Mouse (Mus musculus) spleen, adult 2 months (tissue): Measurements from ENCODE around the gene Rab40c. TPM values are rescaled to one million over a fixed set of nuclear protein-coding genes. Genes with fewer than 3 reads are reported as not detected.
A peak's percentile ranks its signal among the peaks of the same experiment; 100 is the strongest.

Experiments
- DNase-seq, 2 experiments: peaks; one replicate each; pipeline versions ENCODE4 v3.0.0 to v3.0.0-alpha.2; 2012 to 2021; ENCODE audit warnings: low spot score in 2 of 2, low read depth in 1 of 2
- H3K27ac ChIP-seq: fragments of 200-500 bp; 2 replicates; pipeline ENCODE4 v1.5.1; 2012; ENCODE audit warnings: low read length, inconsistent platforms; ENCODE audit not compliant: insufficient read depth
- H3K27me3 ChIP-seq: fragments of 200-500 bp; 2 replicates; pipeline ENCODE4 v1.6.1; 2012; ENCODE audit warnings: mild to moderate bottlenecking, moderate library complexity, low read length, inconsistent platforms; ENCODE audit not compliant: control insufficient read depth, insufficient read depth
- H3K36me3 ChIP-seq: fragments of 200-500 bp; 2 replicates; pipeline ENCODE4 v1.6.1; 2012; ENCODE audit warnings: mild to moderate bottlenecking, low read length, inconsistent platforms; ENCODE audit not compliant: control insufficient read depth, insufficient read depth
- H3K4me1 ChIP-seq: fragments of 200-500 bp; 2 replicates; pipeline ENCODE4 v1.6.1; 2011; ENCODE audit warnings: inconsistent platforms; ENCODE audit not compliant: control insufficient read depth, insufficient read depth, insufficient read length
- H3K4me3 ChIP-seq: fragments of 200-500 bp; 2 replicates; pipeline ENCODE4 v1.5.1; 2011; ENCODE audit warnings: mild to moderate bottlenecking, inconsistent platforms; ENCODE audit not compliant: insufficient read depth, insufficient read length; ENCODE audit errors: extremely low read depth
- CTCF ChIP-seq: fragments of 200-500 bp; IDR thresholded peaks from 2 replicates; pipeline ENCODE4 v1.5.1; 2011; ENCODE audit warnings: mild to moderate bottlenecking, inconsistent platforms; ENCODE audit not compliant: insufficient read depth, insufficient read length, insufficient replicate concordance; ENCODE audit errors: extremely low read depth
- POLR2A ChIP-seq: fragments of 200-500 bp; IDR thresholded peaks from 2 replicates; pipeline ENCODE4 v1.6.1; 2011; ENCODE audit warnings: low read depth, low read length, inconsistent platforms
- WGBS: fragments of 180-500 bp; shearing (Covaris S2); methylation state at CpG from one replicate; pipeline ENCODE4 v1.1.7; 2018; 5-methylcytosine and 5-hydroxymethylcytosine counted together
- polyA plus RNA-seq: library from polyadenylated mRNA; depleted of rRNA; stranded (reverse); fragments of >200 nt; gene quantifications from 2 replicates; pipeline ENCODE4 v1.2.3, GENCODE M21; 2012; rRNA removed

Rab40c gene
- polyA plus RNA-seq, 1 experiment: 31.6 TPM

- DNase-seq: peak in 1 of 2 experiments; percentile 65
- H3K27ac ChIP-seq: peak within 1 kb of the TSS; percentile 86
- H3K27me3 ChIP-seq: no peaks in the 10 kb centered on the region
These were observed 86.2 kb downstream of the Rab40c start, which contains the start of gene Stub1 for GRCm38 (mm10) chr17:25833291-25833663. Stub1 (minus strand) TSS chr17:25833404.

GRCm38 (mm10) chr17:25832436-25833290, 86.9 kb downstream of the Rab40c start:
- Histone ChIP-seq H3K27me3 (no peaks in the 10 kb centered on the region), H3K27ac (peak overlapping the region; percentile 86), H3K4me3 (peak overlapping the region; percentile 90), H3K36me3 (peaks cover 12% of the 10 kb centered on the region), H3K4me1 (peaks cover 29% of the 10 kb centered on the region)
- TF ChIP-seq CTCF (no peak), POLR2A (peak; percentile 63)
- WGBS: under 1% methylated on average over 77 of the region's 77 CpGs
- peak; percentile 95 to 99 for DNase-seq

More at GRCm38 (mm10) chr17:25833291-25833663, 86.2 kb downstream of the Rab40c start, which contains the start of gene Stub1:
- under 1% methylated on average over 24 of the region's 24 CpGs for WGBS
- Histone ChIP-seq H3K4me1 (peaks cover 27% of the 10 kb centered on the region), H3K4me3 (peak within 1 kb of the TSS; percentile 90), H3K36me3 (peaks cover 12% of the 10 kb centered on the region)
- TF ChIP-seq POLR2A: no peak
- no peak for TF ChIP-seq CTCF

Other genes with a start within 250 kb of the Rab40c start
- 0.16 TPM in 1 of 2 replicates, not detected in the other for gene Gng13, start 202.6 kb downstream of the Rab40c start, polyA plus RNA-seq
- gene Chtf18, start 192.3 kb downstream of the Rab40c start, polyA plus RNA-seq: 10.6 and 13.0 TPM in 2 replicates
- gene Rpusd1, start 192.1 kb downstream of the Rab40c start, polyA plus RNA-seq: 25.9 and 37.9 TPM in 2 replicates
- 0.09 and 0.13 TPM in 2 replicates for gene Mslnl, start 183.7 kb downstream of the Rab40c start, polyA plus RNA-seq
- 3.1 and 6.8 TPM in 2 replicates for gene Msln, start 165.3 kb downstream of the Rab40c start, polyA plus RNA-seq
- 18.6 and 20.7 TPM in 2 replicates for gene Narfl, start 146.0 kb downstream of the Rab40c start, polyA plus RNA-seq
- gene Haghl, start 134.1 kb downstream of the Rab40c start, polyA plus RNA-seq: 37.9 and 49.4 TPM in 2 replicates
- 0.08 TPM in 1 of 2 replicates, not detected in the other for gene Ccdc78, start 133.1 kb downstream of the Rab40c start, polyA plus RNA-seq
- 96.7 and 113 TPM in 2 replicates for gene Fam173a, start 126.8 kb downstream of the Rab40c start, polyA plus RNA-seq
- gene AC134908.4, start 124.1 kb downstream of the Rab40c start, polyA plus RNA-seq: 1.1 TPM in 1 of 2 replicates, not detected in the other
- 37.6 and 61.5 TPM in 2 replicates for gene Metrn, start 122.6 kb downstream of the Rab40c start, polyA plus RNA-seq
- 1.2 and 1.4 TPM in 2 replicates for gene Fbxl16, start 110.6 kb downstream of the Rab40c start, polyA plus RNA-seq
- gene Wdr24, start 96.1 kb downstream of the Rab40c start, polyA plus RNA-seq: 33.6 and 38.6 TPM in 2 replicates
- gene Jmjd8, start 90.9 kb downstream of the Rab40c start, polyA plus RNA-seq: 30.9 and 31.3 TPM in 2 replicates
- 85.4 and 104 TPM in 2 replicates for gene Stub1, start 86.3 kb downstream of the Rab40c start, polyA plus RNA-seq
- gene Rhbdl1, start 82.4 kb downstream of the Rab40c start, polyA plus RNA-seq: 5.5 and 7.3 TPM in 2 replicates
- gene Gm20683, start 78.0 kb downstream of the Rab40c start, polyA plus RNA-seq: 29.5 and 34.1 TPM in 2 replicates
- 62.1 and 77.0 TPM in 2 replicates for gene Rhot2, start 74.9 kb downstream of the Rab40c start, polyA plus RNA-seq
- 34.5 and 45.0 TPM in 2 replicates for gene Wdr90, start 58.2 kb downstream of the Rab40c start, polyA plus RNA-seq
- 17.3 and 21.7 TPM in 2 replicates for gene Mcrip2, start 51.0 kb downstream of the Rab40c start, polyA plus RNA-seq
- gene Mettl26, start 44.7 kb downstream of the Rab40c start, polyA plus RNA-seq: 53.6 and 81.2 TPM in 2 replicates
- 0.74 and 0.99 TPM in 2 replicates for gene Wfikkn1, start 38.9 kb downstream of the Rab40c start, polyA plus RNA-seq
- 203 and 239 TPM in 2 replicates for gene Pigq, start 25.2 kb upstream of the Rab40c start, polyA plus RNA-seq
- gene Nhlrc4, start 25.2 kb upstream of the Rab40c start, polyA plus RNA-seq: 4.3 and 4.7 TPM in 2 replicates
- not detected in 2 replicates for gene A930017K11Rik, start 32.8 kb upstream of the Rab40c start, polyA plus RNA-seq
- 35.0 and 45.9 TPM in 2 replicates for gene Capn15, start 66.1 kb upstream of the Rab40c start, polyA plus RNA-seq
- gene Rab11fip3, start 149.8 kb upstream of the Rab40c start, polyA plus RNA-seq: 13.3 and 13.6 TPM in 2 replicates
- 5.7 and 5.8 TPM in 2 replicates for gene Decr2, start 170.6 kb upstream of the Rab40c start, polyA plus RNA-seq
- 13.7 and 17.7 TPM in 2 replicates for gene Nme4, start 175.9 kb upstream of the Rab40c start, polyA plus RNA-seq
- gene Tmem8, start 193.6 kb upstream of the Rab40c start, polyA plus RNA-seq: 44.9 and 58.3 TPM in 2 replicates
- gene Mrpl28, start 203.8 kb upstream of the Rab40c start, polyA plus RNA-seq: 39.5 and 49.5 TPM in 2 replicates
- gene Axin1, start 219.0 kb upstream of the Rab40c start, polyA plus RNA-seq: 18.6 and 18.9 TPM in 2 replicates